Mouse (Mus musculus) C2C12 (cell line): ENCODE results near the gene Hoxc4.

Experiments
- CTCF ChIP-seq: IDR thresholded peaks from one replicate; pipeline ENCODE4 v1.5.1; 2011; ENCODE audit not compliant: control insufficient read depth, insufficient read depth, insufficient read length
- MYOD1 ChIP-seq: IDR thresholded peaks from one replicate; pipeline ENCODE4 v1.6.1; 2011; ENCODE audit warnings: low read depth; ENCODE audit not compliant: control insufficient read depth, insufficient read length

DNA sequence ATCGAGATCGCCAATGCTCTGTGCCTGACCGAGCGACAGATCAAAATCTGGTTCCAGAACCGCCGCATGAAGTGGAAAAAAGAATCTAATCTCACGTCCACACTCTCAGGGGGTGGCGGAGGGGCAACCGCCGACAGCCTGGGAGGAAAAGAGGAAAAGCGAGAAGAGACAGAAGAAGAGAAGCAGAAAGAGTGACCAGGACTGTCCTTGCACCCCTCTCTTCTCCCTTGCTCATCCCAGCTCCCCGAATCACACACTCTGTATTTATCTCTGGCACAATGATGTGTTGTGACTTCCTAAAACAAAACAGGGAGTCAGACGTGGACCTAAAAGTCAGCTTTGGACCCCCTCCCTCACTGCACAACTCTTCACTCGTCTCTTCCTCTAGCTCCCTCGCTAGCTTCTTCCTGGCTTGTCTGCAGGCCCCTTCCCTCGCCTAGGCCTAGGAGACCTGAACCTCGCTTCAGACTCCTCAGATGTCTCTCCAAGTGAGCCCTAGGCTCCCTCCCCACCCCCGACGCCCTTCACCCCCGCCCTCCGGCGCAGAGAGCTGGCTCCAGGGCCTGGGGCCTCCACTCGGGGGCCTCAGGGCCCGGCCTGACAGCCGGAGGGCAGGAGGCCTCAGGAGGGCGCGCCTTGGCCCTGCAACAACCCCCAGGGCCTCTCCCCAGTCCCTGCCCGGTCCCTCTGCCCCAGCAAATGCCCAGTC, 7.7 kb upstream of the Hoxc4 start:
- no peak for TF ChIP-seq CTCF
- TF ChIP-seq MYOD1, result no peak
